Mouse (Mus musculus) ES-E14 (cell line): Measurements from ENCODE around the gene Tbc1d8b. TPM values are rescaled to one million over a fixed set of nuclear protein-coding genes. Genes with fewer than 3 reads are reported as not detected.
A peak's percentile ranks its signal among the peaks of the same experiment; 100 is the strongest.

ENCODE experiments used
- DNase-seq: peaks from one replicate; pipeline ENCODE4 v3.0.0-alpha.2; 2013; ENCODE audit warnings: low read depth, low spot score
- H3K27ac ChIP-seq: 2 replicates; pipeline ENCODE4 v1.5.1; 2012; ENCODE audit warnings: low read depth, mild to moderate bottlenecking, low read length, moderate library complexity, mixed read lengths; ENCODE audit not compliant: poor library complexity, insufficient read depth, severe bottlenecking
- H3K36me3 ChIP-seq: 2 replicates; pipeline ENCODE4 v1.6.1; 2012; ENCODE audit warnings: mild to moderate bottlenecking, low read length, moderate library complexity, mixed read lengths; ENCODE audit not compliant: control insufficient read depth, poor library complexity, insufficient read depth, severe bottlenecking
- H3K4me1 ChIP-seq, 2 experiments: fragments of 150-350 bp in 1 of 2; sonication (generic) in 1 of 2; 2 replicates each; pipeline ENCODE4 v1.6.1; 2012; ENCODE audit warnings: low read length in 2 of 2, mild to moderate bottlenecking in 1 of 2, mixed read lengths in 1 of 2; ENCODE audit not compliant: control insufficient read depth in 2 of 2, insufficient read depth in 2 of 2, poor library complexity in 1 of 2
- H3K4me3 ChIP-seq, 2 experiments: fragments of 150-350 bp in 1 of 2; sonication (generic) in 1 of 2; 2 replicates each; pipeline ENCODE4 v1.5.1; 2012; ENCODE audit warnings: low read length in 2 of 2, low read depth in 1 of 2, mild to moderate bottlenecking in 1 of 2, mixed read lengths in 1 of 2; ENCODE audit not compliant: insufficient read depth in 1 of 2, poor library complexity in 1 of 2, severe bottlenecking in 1 of 2
- H3K9ac ChIP-seq: 2 replicates; pipeline ENCODE4 v1.6.1; 2012; ENCODE audit warnings: low read depth, mild to moderate bottlenecking, low read length, mixed read lengths; ENCODE audit not compliant: poor library complexity, insufficient read depth, severe bottlenecking
- H3K9me3 ChIP-seq: fragments of 150-350 bp; sonication (generic); 2 replicates; pipeline ENCODE4 v1.6.1; 2012; ENCODE audit warnings: low read depth, mild to moderate bottlenecking, low read length; ENCODE audit not compliant: control insufficient read depth, insufficient read depth
- CHD2 ChIP-seq: IDR thresholded peaks from 2 replicates; pipeline ENCODE4 v1.6.1; 2014; ENCODE audit warnings: mild to moderate bottlenecking, low read depth, low read length, inconsistent platforms
- HCFC1 ChIP-seq: IDR thresholded peaks from 2 replicates; pipeline ENCODE4 v1.6.1; 2012; ENCODE audit warnings: low read length, inconsistent platforms, borderline replicate concordance; ENCODE audit not compliant: insufficient read depth
- MAFK ChIP-seq: IDR thresholded peaks from 2 replicates; pipeline ENCODE4 v1.6.1; 2014; ENCODE audit warnings: mild to moderate bottlenecking, low read depth, low read length, inconsistent platforms; ENCODE audit not compliant: insufficient read depth
- ZC3H11A ChIP-seq: IDR thresholded peaks from 2 replicates; pipeline ENCODE4 v1.6.1; 2012; ENCODE audit warnings: low read depth, mild to moderate bottlenecking, inconsistent platforms, low read length, borderline replicate concordance
- ZNF384 ChIP-seq: IDR thresholded peaks from 2 replicates; pipeline ENCODE4 v1.6.1; 2012; ENCODE audit warnings: low read depth, low read length, inconsistent platforms
- in situ Hi-C, 2 experiments: fragments of 600-800 bp; cut with MboI; formaldehyde crosslinking; loops; one replicate each; pipeline ENCODE4 v1.15.1; 2025; ENCODE audit warnings: low sequenced_read_pairs in 2 of 2, inconsistent platforms in 1 of 2; ENCODE audit not compliant: unreplicated experiment in 2 of 2
- total RNA-seq: library from RNA; depleted of rRNA; stranded (reverse); fragments of 300-350 nt; gene quantifications from 2 replicates; pipeline ENCODE4 v1.2.3, GENCODE M21; 2012

Gene Tbc1d8b
- total RNA-seq, 1 experiment: 1.9 TPM

GRCm38 (mm10) chrX:139783045-139783422, 98.2 kb downstream of the Tbc1d8b start:
- in situ Hi-C loops: no loop called here
- TF ChIP-seq CHD2 (no peak), MAFK (no peak), ZNF384 (no peak), HCFC1 (no peak), ZC3H11A (no peak)
- DNase-seq: no peak
- Histone ChIP-seq H3K4me3 (peak overlapping the region in 1 of 2 experiments; percentile 21; a peak in 1 of 4 replicates), H3K36me3 (peaks cover 2% of the 10 kb centered on the region), H3K27ac (peak overlapping the region; percentile 83; the same call in 1 of the 2 replicates), H3K9me3 (no peaks in the 10 kb centered on the region), H3K9ac (no peak overlapping the region), H3K4me1 (peaks cover 2 to 10% of the 10 kb centered on the region in 2 experiments; a peak in 2 of 4 replicates)

GRCm38 (mm10) chrX:139785764-139786163, 101.0 kb downstream of the Tbc1d8b start:
- H3K9me3 ChIP-seq: no peaks in the 10 kb centered on the region
- H3K9ac ChIP-seq: no peak overlapping the region
- H3K27ac ChIP-seq: no peak overlapping the region
- H3K36me3 ChIP-seq: no peaks in the 10 kb centered on the region
- in situ Hi-C loops: no loop called here
- peaks cover 2 to 8% of the 10 kb centered on the region in 2 experiments; a peak in 2 of 4 replicates for H3K4me1 ChIP-seq
- no peak overlapping the region for H3K4me3 ChIP-seq
- TF ChIP-seq ZC3H11A: no peak
- no peak for TF ChIP-seq CHD2
- no peak for TF ChIP-seq HCFC1
- no peak for TF ChIP-seq ZNF384
- TF ChIP-seq MAFK: no peak
- no peak for DNase-seq

GRCm38 (mm10) chrX:139794072-139794845, 109.5 kb downstream of the Tbc1d8b start:
- H3K9ac ChIP-seq: no peak overlapping the region
- in situ Hi-C loops: no loop called here
- TF ChIP-seq ZC3H11A (no peak), HCFC1 (no peak), MAFK (no peak), ZNF384 (no peak), CHD2 (no peak)
- no peaks in the 10 kb centered on the region for H3K4me1 ChIP-seq
- no peaks in the 10 kb centered on the region for H3K9me3 ChIP-seq
- H3K36me3 ChIP-seq: no peaks in the 10 kb centered on the region
- H3K27ac ChIP-seq: no peak overlapping the region
- no peak for DNase-seq
- H3K4me3 ChIP-seq: no peak overlapping the region

- Histone ChIP-seq H3K27ac (no peak overlapping the region), H3K4me1 (no peaks in the 10 kb centered on the region), H3K4me3 (no peak overlapping the region), H3K9ac (no peak overlapping the region), H3K36me3 (no peaks in the 10 kb centered on the region), H3K9me3 (no peaks in the 10 kb centered on the region)
- in situ Hi-C loops: no loop called here
- no peak for DNase-seq
- TF ChIP-seq MAFK (no peak), HCFC1 (no peak), ZNF384 (no peak), ZC3H11A (no peak), CHD2 (no peak)
Observed at GRCm38 (mm10) chrX:139796037-139796436, 111.2 kb downstream of the Tbc1d8b start.
